Mouse (Mus musculus) macrophage (primary cell): ENCODE measurements around the gene Gm16440. TPM values are rescaled to one million over a fixed set of nuclear protein-coding genes. Genes with fewer than 3 reads are reported as not detected.
"Not testable (repeated sequence)": the region's sequence is repeated elsewhere in the genome, so short reads cannot be mapped to it uniquely, and the experiment has no call there.

Experiments used
- H3K27ac ChIP-seq: fragments of 350-480 bp; formaldehyde crosslinking; 2 replicates; pipeline ENCODE4 v1.9.0; 2021
- H3K36me3 ChIP-seq: fragments of 350-480 bp; formaldehyde crosslinking; 2 replicates; pipeline ENCODE4 v1.9.0; 2021; ENCODE audit errors: inconsistent target
- H3K4me3 ChIP-seq: fragments of 350-480 bp; formaldehyde crosslinking; 2 replicates; pipeline ENCODE4 v1.9.0; 2021; ENCODE audit errors: inconsistent target
- H3K79me2 ChIP-seq: fragments of 350-480 bp; formaldehyde crosslinking; 2 replicates; pipeline ENCODE4 v1.9.0; 2021; ENCODE audit errors: inconsistent target
- WGBS: methylation state at CpG from one replicate; pipeline ENCODE4 v1.1.7; 2026; ENCODE audit warnings: inconsistent platforms; ENCODE audit not compliant: missing documents; 5-methylcytosine and 5-hydroxymethylcytosine counted together
- polyA plus RNA-seq: library from polyadenylated mRNA; stranded (reverse); fragments of 250-400 nt; gene quantifications from 3 replicates; pipeline ENCODE4 v1.2.4, GENCODE M21; 2018; ENCODE audit warnings: inconsistent platforms
- total RNA-seq, 78 experiments: library from RNA; depleted of rRNA; stranded (reverse); fragments of 250-400 nt; gene quantifications; 1 replicate in 9 of 78; 2 replicates in 24 of 78; 3 replicates in 43 of 78; 4 replicates in 2 of 78; pipeline ENCODE4 v1.2.4; 2018; ENCODE audit warnings: inconsistent platforms in 56 of 78

Gm16440 gene
- not detected for total RNA-seq (2018; cell fraction: chromatin; rRNA removed)
- not detected for total RNA-seq (2018; cell fraction: cytosol; rRNA removed)
- total RNA-seq (2018; cell fraction: nucleus; rRNA removed) = not detected
- polyA plus RNA-seq = not detected in 3 replicates

- H3K4me3 ChIP-seq, H3K36me3 ChIP-seq, H3K79me2 ChIP-seq, H3K27ac ChIP-seq: not testable (repeated sequence)
- WGBS = no CpG with 5 or more reads among the region's 4 CpGs
Measured at GRCm38 (mm10) chr14:6390219-6390618, at the start of gene Gm16440. Gm16440 (minus strand) TSS chr14:6390319.

DNA sequence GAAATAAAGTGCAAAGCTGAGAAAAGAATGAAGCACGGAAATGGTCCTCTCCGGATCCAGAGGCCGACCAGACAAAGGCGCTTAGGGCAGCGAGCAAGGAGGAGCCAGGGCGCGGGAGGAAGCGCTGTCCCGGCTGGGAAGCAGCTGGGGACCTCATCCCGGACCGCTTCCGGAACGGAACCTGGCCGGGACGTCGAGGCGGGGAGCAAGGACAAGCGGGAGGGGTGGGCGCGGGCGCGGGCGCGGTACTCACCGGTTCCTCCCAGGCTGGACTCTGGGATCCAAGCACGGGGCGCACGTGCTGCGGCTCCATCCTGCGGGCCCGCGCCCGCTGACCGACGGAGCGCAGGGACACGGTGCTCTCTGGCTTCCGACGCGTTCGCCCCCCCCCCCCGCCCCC is 36.6 kb upstream of the Gm16440 start:
- WGBS = no CpG with 5 or more reads among the region's 42 CpGs
- not testable (repeated sequence) for H3K4me3 ChIP-seq, H3K36me3 ChIP-seq, H3K27ac ChIP-seq, H3K79me2 ChIP-seq

GRCm38 (mm10) chr14:6426353-6426752 is 36.2 kb upstream of the Gm16440 start:
- H3K79me2 ChIP-seq, H3K27ac ChIP-seq: not testable (repeated sequence)
- 35% methylated on average over 10 of the region's 22 CpGs for WGBS

DNA sequence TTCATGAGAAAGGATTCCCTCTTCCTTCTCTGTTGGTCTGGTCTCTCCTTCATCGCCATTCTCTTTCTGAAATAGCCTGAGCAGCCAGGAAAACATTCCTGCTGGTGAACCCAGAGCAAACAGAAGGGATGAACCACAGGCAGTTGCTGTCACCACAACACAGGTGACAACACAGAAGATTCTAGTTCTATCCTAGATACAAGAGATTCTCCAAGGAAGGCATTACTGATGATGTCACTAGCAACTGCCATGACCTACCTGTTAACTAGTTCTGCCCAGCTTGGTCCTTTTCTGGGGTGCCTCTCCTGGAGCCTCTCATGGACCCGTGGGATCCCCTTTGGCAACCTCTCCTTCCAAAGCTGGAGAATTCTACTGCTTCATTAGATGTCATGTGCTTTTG is 22.3 kb upstream of the Gm16440 start, which contains the start of gene Gm3591:
Gene Gm3591 (minus strand): TSS at position 101 of the 400 bp plus-strand sequence.
- H3K27ac ChIP-seq, H3K79me2 ChIP-seq, H3K36me3 ChIP-seq, H3K4me3 ChIP-seq: not testable (repeated sequence)
- no CpG with 5 or more reads among the region's 2 CpGs for WGBS

More at GRCm38 (mm10) chr14:6426353-6426752, 36.2 kb upstream of the Gm16440 start:
- not testable (repeated sequence) for H3K4me3 ChIP-seq, H3K36me3 ChIP-seq

GRCm38 (mm10) chr14:6343578-6343977 is 46.5 kb downstream of the Gm16440 start, which contains the start of gene Gm3618:
Gm3618 (minus strand) TSS chr14:6343678.
- WGBS = no CpG with 5 or more reads among the region's 10 CpGs
- H3K27ac ChIP-seq, H3K36me3 ChIP-seq, H3K79me2 ChIP-seq, H3K4me3 ChIP-seq: not testable (repeated sequence)

Other genes with a start within 250 kb of the Gm16440 start
- not detected in 3 replicates for gene Gm21560, start 171.0 kb downstream of the Gm16440 start, polyA plus RNA-seq
- gene Gm3411, start 103.1 kb downstream of the Gm16440 start, polyA plus RNA-seq = not detected in 3 replicates
- not detected in 3 replicates for gene Gm21103, start 85.5 kb downstream of the Gm16440 start, polyA plus RNA-seq
- gene Gm3618, start 46.6 kb downstream of the Gm16440 start, polyA plus RNA-seq = not detected in 3 replicates
- not detected in 3 replicates for gene Gm3591, start 22.2 kb upstream of the Gm16440 start, polyA plus RNA-seq
- gene Gm3594, start 54.3 kb upstream of the Gm16440 start, polyA plus RNA-seq = not detected in 3 replicates
- gene Gm8356, start 147.0 kb upstream of the Gm16440 start, polyA plus RNA-seq = not detected in 3 replicates
- not detected in 3 replicates for gene Gm3629, start 200.3 kb upstream of the Gm16440 start, polyA plus RNA-seq
- gene Gm3460, start 232.1 kb upstream of the Gm16440 start, polyA plus RNA-seq = not detected in 3 replicates